Mouse (Mus musculus): ENCODE data around the gene Gzma. TPM values are rescaled to one million over a fixed set of nuclear protein-coding genes. Genes with fewer than 3 reads are reported as not detected.

Gene Gzma
- polyA plus RNA-seq, 1 experiment from 2014 or later = 5.7 TPM

DNA sequence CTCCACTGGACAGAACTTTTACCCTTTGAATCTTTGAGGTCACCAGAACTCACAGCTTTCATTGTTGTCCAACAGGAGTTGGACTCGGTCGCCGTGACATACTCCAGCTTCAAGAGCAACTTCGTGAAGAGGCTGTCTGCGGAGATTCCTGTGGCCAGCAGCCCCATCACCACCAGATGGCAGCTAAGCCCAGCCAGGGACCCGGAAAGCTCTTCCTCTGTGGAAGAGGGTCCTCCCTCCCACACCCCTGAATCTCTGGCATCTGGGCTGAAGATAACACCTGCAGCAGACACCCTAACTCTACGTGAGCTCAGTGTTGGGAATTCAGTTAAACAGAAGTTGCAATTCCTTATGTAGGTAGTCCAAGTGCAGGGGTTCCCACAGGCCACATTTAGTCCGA, 45.0 kb downstream of the Gzma start:
- Histone ChIP-seq H3K27ac (ENCODE audit: low read length) (no peak overlapping the region), H3K4me1 (ENCODE audit: control insufficient read depth, low read depth, low read length) (no peaks in the 10 kb centered on the region), H3K9me3 (replicated peaks; ENCODE audit: control insufficient read depth, low read length) (peaks cover 4% of the 10 kb centered on the region), H3K36me3 (ENCODE audit: control insufficient read depth, insufficient read depth) (no peaks in the 10 kb centered on the region), H3K4me3 (ENCODE audit: low read depth, low read length) (no peak overlapping the region), H3K9ac (ENCODE audit: low read depth, low read length) (no peak overlapping the region), H3K4me2 (ENCODE audit: low read depth, low read length) (no peak overlapping the region), H3K27me3 (ENCODE audit: control insufficient read depth, insufficient read depth, low read depth, low read length) (no peaks in the 10 kb centered on the region)
- no peak for ATAC-seq (ENCODE audit: low read depth)
- WGBS (ENCODE audit: insufficient replicate concordance) = 40% methylated on average over 8 of the region's 8 CpGs

DNA sequence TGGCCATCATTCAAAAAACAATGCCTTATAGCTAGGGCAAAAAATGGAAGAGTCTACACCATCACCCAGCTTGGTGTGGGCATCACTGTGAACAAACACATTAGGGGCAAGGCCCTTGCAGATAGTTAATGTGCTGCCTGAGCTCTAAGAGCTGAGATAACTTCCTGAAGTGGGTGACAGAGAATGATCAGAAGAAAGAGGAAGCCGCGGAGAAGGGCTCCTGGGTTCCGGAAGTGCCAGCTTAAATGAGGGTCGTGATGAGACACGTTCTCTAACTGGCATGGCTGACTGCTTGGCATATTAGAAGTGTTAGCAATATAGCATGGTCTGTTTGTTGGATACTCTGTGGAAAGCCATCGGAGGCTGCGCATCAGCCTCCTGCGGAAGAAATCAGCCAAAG, 46.6 kb downstream of the Gzma start:
- H3K36me3 ChIP-seq (ENCODE audit: control insufficient read depth, insufficient read depth) = no peaks in the 10 kb centered on the region
- 51% methylated on average over 8 of the region's 8 CpGs for WGBS (ENCODE audit: insufficient replicate concordance)
- H3K4me1 ChIP-seq (ENCODE audit: control insufficient read depth, low read depth, low read length) = no peaks in the 10 kb centered on the region
- no peak overlapping the region for H3K4me2 ChIP-seq (ENCODE audit: low read depth, low read length)
- no peak overlapping the region for H3K4me3 ChIP-seq (ENCODE audit: low read depth, low read length)
- no peak for ATAC-seq (ENCODE audit: low read depth)
- H3K27me3 ChIP-seq (ENCODE audit: control insufficient read depth, insufficient read depth, low read depth, low read length) = no peaks in the 10 kb centered on the region
- peaks cover 4% of the 10 kb centered on the region for H3K9me3 ChIP-seq (replicated peaks; ENCODE audit: control insufficient read depth, low read length)
- H3K27ac ChIP-seq (ENCODE audit: low read length) = no peak overlapping the region
- H3K9ac ChIP-seq (ENCODE audit: low read depth, low read length) = no peak overlapping the region

DNA sequence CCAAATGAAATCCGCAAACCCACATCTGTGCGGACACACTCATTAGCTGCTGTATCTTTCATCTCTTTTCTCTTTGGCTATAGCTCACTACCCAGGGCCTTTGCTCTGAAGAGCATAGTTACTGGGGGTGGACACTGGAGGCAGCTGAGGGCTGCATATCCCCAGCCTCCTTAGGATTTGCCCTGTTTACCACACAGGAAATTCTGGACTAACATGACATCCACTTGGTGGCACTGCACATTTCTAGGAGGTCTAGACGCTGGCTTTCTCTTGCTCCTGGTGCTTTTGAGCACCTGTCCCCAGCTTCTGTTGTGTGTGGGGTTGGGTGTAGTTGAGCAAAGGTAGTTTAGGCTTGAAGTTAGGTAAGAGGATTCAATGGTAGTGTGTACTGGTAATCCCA, 53.1 kb downstream of the Gzma start:
- Histone ChIP-seq H3K9ac (ENCODE audit: low read depth, low read length) (no peak overlapping the region), H3K4me3 (ENCODE audit: low read depth, low read length) (no peak overlapping the region), H3K27ac (ENCODE audit: low read length) (no peak overlapping the region), H3K4me1 (ENCODE audit: control insufficient read depth, low read depth, low read length) (no peaks in the 10 kb centered on the region), H3K4me2 (ENCODE audit: low read depth, low read length) (no peak overlapping the region), H3K9me3 (replicated peaks; ENCODE audit: control insufficient read depth, low read length) (no peaks in the 10 kb centered on the region), H3K36me3 (ENCODE audit: control insufficient read depth, insufficient read depth) (no peaks in the 10 kb centered on the region), H3K27me3 (ENCODE audit: control insufficient read depth, insufficient read depth, low read depth, low read length) (peaks cover 4% of the 10 kb centered on the region)
- no peak for ATAC-seq (ENCODE audit: low read depth)
- WGBS (ENCODE audit: insufficient replicate concordance) = 57% methylated on average over 3 of the region's 3 CpGs

DNA sequence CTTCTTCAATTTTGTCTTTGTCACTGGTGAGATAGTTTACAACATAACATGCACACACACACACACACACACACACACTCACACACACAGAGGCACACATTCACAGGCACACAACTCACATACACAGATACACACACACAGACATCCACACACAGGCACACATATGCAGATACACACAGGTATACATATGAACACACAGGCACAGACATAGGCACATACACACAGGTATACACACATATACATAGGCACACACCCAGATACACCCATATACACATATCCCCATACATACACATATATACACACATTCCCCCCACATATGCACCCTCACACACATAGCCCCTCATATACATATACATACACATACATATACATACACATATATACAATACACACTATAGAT, 53.8 kb downstream of the Gzma start:
- H3K9me3 ChIP-seq (replicated peaks; ENCODE audit: control insufficient read depth, low read length) = no peaks in the 10 kb centered on the region
- ATAC-seq (ENCODE audit: low read depth) = no peak
- H3K9ac ChIP-seq (ENCODE audit: low read depth, low read length) = no peak overlapping the region
- H3K4me2 ChIP-seq (ENCODE audit: low read depth, low read length) = no peak overlapping the region
- H3K27ac ChIP-seq (ENCODE audit: low read length) = no peak overlapping the region
- H3K4me3 ChIP-seq (ENCODE audit: low read depth, low read length) = no peak overlapping the region
- H3K27me3 ChIP-seq (ENCODE audit: control insufficient read depth, insufficient read depth, low read depth, low read length) = peaks cover 4% of the 10 kb centered on the region
- H3K36me3 ChIP-seq (ENCODE audit: control insufficient read depth, insufficient read depth) = no peaks in the 10 kb centered on the region
- H3K4me1 ChIP-seq (ENCODE audit: control insufficient read depth, low read depth, low read length) = no peaks in the 10 kb centered on the region

DNA sequence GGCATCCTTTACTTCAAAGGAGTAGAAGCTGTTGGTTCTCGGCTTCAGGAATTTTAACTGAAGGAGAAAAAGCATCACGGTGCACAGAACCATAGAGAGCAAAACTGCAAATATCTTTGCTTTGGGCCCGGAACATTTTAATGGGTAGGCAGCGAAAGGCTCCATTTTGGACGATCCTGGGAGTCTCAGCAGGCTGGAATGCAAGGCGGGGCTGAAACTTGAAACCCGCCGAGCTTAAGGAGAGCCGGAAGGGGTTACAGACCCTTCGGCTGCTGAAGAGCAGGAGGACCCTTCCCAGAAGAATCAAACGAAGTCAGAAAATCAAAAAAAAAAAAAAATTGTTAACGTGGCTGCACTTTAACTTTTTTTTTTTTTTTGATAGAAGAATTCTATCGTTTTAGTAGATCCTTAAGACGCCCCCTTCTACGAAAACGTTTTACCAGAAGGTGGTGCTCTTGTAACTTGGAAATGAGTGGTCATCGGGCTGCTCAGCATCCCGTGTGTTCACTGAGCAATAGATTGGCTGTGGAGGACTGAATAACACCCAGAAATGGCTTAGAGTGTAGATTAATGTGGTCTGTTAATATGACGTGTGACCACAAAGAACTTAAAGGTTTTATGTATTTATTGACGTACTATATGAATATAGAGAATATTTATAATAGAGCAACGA, 54.4 kb downstream of the Gzma start, which contains the start of gene Gpx8:
TSS of gene Gpx8 (minus strand) at position 200 of the 673 bp plus-strand sequence.
- ATAC-seq (ENCODE audit: low read depth) = no peak
- Histone ChIP-seq H3K9me3 (replicated peaks; ENCODE audit: control insufficient read depth, low read length) (no peaks in the 10 kb centered on the region), H3K9ac (ENCODE audit: low read depth, low read length) (no peak within 1 kb of the TSS)

DNA sequence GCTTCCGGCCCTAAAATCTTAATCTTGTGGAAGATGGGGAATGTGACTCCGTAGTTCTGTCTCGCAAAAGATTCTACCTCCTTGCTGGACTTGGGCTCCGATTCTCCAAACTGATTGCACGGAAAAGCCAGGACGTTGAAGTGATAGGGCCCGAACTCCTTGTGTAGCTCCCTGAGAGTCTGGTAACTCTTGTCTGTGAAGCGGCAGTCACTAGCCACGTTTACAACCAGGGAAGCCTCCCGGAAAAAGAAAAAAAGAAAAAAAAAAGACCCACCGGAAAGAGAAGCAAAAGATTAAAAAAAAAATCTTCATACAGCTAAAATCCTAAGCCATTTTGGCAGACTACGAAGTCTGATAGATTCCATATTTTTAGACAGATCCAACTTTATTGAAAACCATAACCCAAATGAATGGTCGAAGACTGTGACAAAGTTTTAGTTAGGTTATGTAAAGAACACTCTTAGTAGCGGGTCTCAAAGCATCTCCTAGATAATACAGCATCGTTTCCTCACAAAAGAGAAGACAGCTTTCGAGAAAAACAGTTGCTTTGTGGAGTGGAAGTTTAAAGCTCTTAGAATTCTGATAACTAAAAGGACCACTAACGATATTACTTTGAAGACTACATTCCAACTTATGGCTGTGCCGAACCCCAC, 55.2 kb downstream of the Gzma start:
- H3K36me3 ChIP-seq (ENCODE audit: control insufficient read depth, insufficient read depth) = no peaks in the 10 kb centered on the region
- no peak overlapping the region for H3K9ac ChIP-seq (ENCODE audit: low read depth, low read length)
- H3K4me1 ChIP-seq (ENCODE audit: control insufficient read depth, low read depth, low read length) = no peaks in the 10 kb centered on the region
- H3K4me2 ChIP-seq (ENCODE audit: low read depth, low read length) = no peak overlapping the region
- H3K27me3 ChIP-seq (ENCODE audit: control insufficient read depth, insufficient read depth, low read depth, low read length) = peaks cover 4% of the 10 kb centered on the region
- no peaks in the 10 kb centered on the region for H3K9me3 ChIP-seq (replicated peaks; ENCODE audit: control insufficient read depth, low read length)
- 33% methylated on average over 18 of the region's 18 CpGs for WGBS (ENCODE audit: insufficient replicate concordance)
- H3K27ac ChIP-seq (ENCODE audit: low read length) = no peak overlapping the region
- no peak for ATAC-seq (ENCODE audit: low read depth)
- H3K4me3 ChIP-seq (ENCODE audit: low read depth, low read length) = peak overlapping the region; percentile 7

More for the DNA sequence above, 54.4 kb downstream of the Gzma start, which contains the start of gene Gpx8:
- no peaks in the 10 kb centered on the region for H3K4me1 ChIP-seq (ENCODE audit: control insufficient read depth, low read depth, low read length)
- peaks cover 4% of the 10 kb centered on the region for H3K27me3 ChIP-seq (ENCODE audit: control insufficient read depth, insufficient read depth, low read depth, low read length)
- H3K4me3 ChIP-seq (ENCODE audit: low read depth, low read length) = peak within 1 kb of the TSS; percentile 7
- H3K27ac ChIP-seq (ENCODE audit: low read length) = no peak within 1 kb of the TSS
- H3K36me3 ChIP-seq (ENCODE audit: control insufficient read depth, insufficient read depth) = no peaks in the 10 kb centered on the region
- H3K4me2 ChIP-seq (ENCODE audit: low read depth, low read length) = no peak within 1 kb of the TSS
- 5% methylated on average over 21 of the region's 21 CpGs for WGBS (ENCODE audit: insufficient replicate concordance)

DNA sequence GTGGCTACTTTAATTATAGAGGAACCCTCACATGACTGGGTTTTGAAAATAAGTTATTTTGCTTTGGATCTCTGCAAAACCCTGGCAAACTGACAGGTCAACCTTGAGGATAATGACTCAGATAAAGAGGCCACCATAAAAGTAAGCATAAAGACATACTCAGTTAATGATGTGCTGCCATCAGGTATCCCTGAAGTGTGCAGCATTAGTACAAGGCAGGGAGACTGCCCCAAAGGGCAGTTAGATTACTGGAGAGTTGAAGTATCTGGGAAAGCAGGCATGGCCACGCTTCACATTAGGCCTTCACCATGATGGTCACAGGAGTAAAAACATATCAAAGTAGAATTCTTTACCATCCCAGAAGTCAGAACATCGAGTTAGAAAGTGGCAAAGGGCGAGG, 55.9 kb downstream of the Gzma start:
- no peak overlapping the region for H3K9ac ChIP-seq (ENCODE audit: low read depth, low read length)

More for the DNA sequence above, 55.9 kb downstream of the Gzma start:
- no peaks in the 10 kb centered on the region for H3K9me3 ChIP-seq (replicated peaks; ENCODE audit: control insufficient read depth, low read length)
- H3K27ac ChIP-seq (ENCODE audit: low read length) = no peak overlapping the region
- H3K4me2 ChIP-seq (ENCODE audit: low read depth, low read length) = no peak overlapping the region
- WGBS (ENCODE audit: insufficient replicate concordance) = 47% methylated on average over 3 of the region's 3 CpGs
- no peaks in the 10 kb centered on the region for H3K4me1 ChIP-seq (ENCODE audit: control insufficient read depth, low read depth, low read length)
- no peaks in the 10 kb centered on the region for H3K36me3 ChIP-seq (ENCODE audit: control insufficient read depth, insufficient read depth)
- H3K4me3 ChIP-seq (ENCODE audit: low read depth, low read length) = no peak overlapping the region
- H3K27me3 ChIP-seq (ENCODE audit: control insufficient read depth, insufficient read depth, low read depth, low read length) = peaks cover 4% of the 10 kb centered on the region
- ATAC-seq (ENCODE audit: low read depth) = no peak

Other genes starting within 250 kb of the Gzma start
- gene Mtrex, start 173.6 kb downstream of the Gzma start, polyA plus RNA-seq (2015; fragmentation: Nextera tagmentation; extraction: Ambion mirVana) = 29.5 and 31.9 TPM in 2 replicates
- 4.2 and 4.9 TPM in 2 replicates for gene Dhx29, start 173.5 kb downstream of the Gzma start, polyA plus RNA-seq (2015; fragmentation: Nextera tagmentation; extraction: Ambion mirVana)
- 0.19 and 0.34 TPM in 2 replicates for gene Ccno, start 113.2 kb downstream of the Gzma start, polyA plus RNA-seq (2015; fragmentation: Nextera tagmentation; extraction: Ambion mirVana)
- not detected in 2 replicates for gene Mcidas, start 107.1 kb downstream of the Gzma start, polyA plus RNA-seq (2015; fragmentation: Nextera tagmentation; extraction: Ambion mirVana)
- gene Cdc20b, start 65.9 kb downstream of the Gzma start, polyA plus RNA-seq (2015; fragmentation: Nextera tagmentation; extraction: Ambion mirVana) = not detected in 2 replicates
- 4.4 and 6.3 TPM in 2 replicates for gene Gpx8, start 54.6 kb downstream of the Gzma start, polyA plus RNA-seq (2015; fragmentation: Nextera tagmentation; extraction: Ambion mirVana)
- 0.35 and 0.55 TPM in 2 replicates for gene Esm1, start 108.7 kb upstream of the Gzma start, polyA plus RNA-seq (2015; fragmentation: Nextera tagmentation; extraction: Ambion mirVana)
- not detected in 2 replicates for gene Gzmk, start 124.9 kb upstream of the Gzma start, polyA plus RNA-seq (2015; fragmentation: Nextera tagmentation; extraction: Ambion mirVana)
- 0.18 and 0.20 TPM in 2 replicates for gene BC067074, start 192.2 kb upstream of the Gzma start, polyA plus RNA-seq (2015; fragmentation: Nextera tagmentation; extraction: Ambion mirVana)